Mouse (Mus musculus): ENCODE measurements around the gene Cmya5. TPM values are rescaled to one million over a fixed set of nuclear protein-coding genes. Genes with fewer than 3 reads are reported as not detected.

The Cmya5 gene
- polyA plus RNA-seq, 1 experiment from 2014 or later: 5.0 TPM

- WGBS (ENCODE audit: insufficient replicate concordance): 84% methylated on average over 4 of the region's 4 CpGs
- ATAC-seq (replicated peaks; ENCODE audit: insufficient number of reproducible peaks, low FRiP score, low TSS enrichment): no peak
- Histone ChIP-seq H3K27me3 (ENCODE audit: control insufficient read depth, insufficient read depth, low read length) (no peaks in the 10 kb centered on the region), H3K4me2 (no peak overlapping the region), H3K9ac (ENCODE audit: low read depth, low read length) (no peak overlapping the region), H3K4me3 (ENCODE audit: low read depth, low read length) (no peak overlapping the region), H3K4me1 (ENCODE audit: control insufficient read depth, insufficient read depth, low read length) (no peaks in the 10 kb centered on the region), H3K9me3 (replicated peaks; ENCODE audit: control insufficient read depth, low read length) (no peaks in the 10 kb centered on the region), H3K27ac (ENCODE audit: low read depth, low read length) (no peak overlapping the region), H3K36me3 (ENCODE audit: control insufficient read depth, insufficient read depth, low read length) (no peaks in the 10 kb centered on the region)
Observed at GRCm38 (mm10) chr13:93006347-93006746, 138.2 kb downstream of the Cmya5 start.

- peaks cover 6% of the 10 kb centered on the region; the same call in 1 of the 2 replicates for H3K4me1 ChIP-seq (ENCODE audit: control insufficient read depth, insufficient read depth, low read length)
- H3K27ac ChIP-seq (ENCODE audit: low read depth, low read length): no peak overlapping the region
- H3K36me3 ChIP-seq (ENCODE audit: control insufficient read depth, insufficient read depth, low read length): no peaks in the 10 kb centered on the region
- H3K9ac ChIP-seq (ENCODE audit: low read depth, low read length): no peak overlapping the region
- H3K4me2 ChIP-seq: no peak overlapping the region
- ATAC-seq (replicated peaks; ENCODE audit: insufficient number of reproducible peaks, low FRiP score, low TSS enrichment): no peak
- no peaks in the 10 kb centered on the region for H3K9me3 ChIP-seq (replicated peaks; ENCODE audit: control insufficient read depth, low read length)
- no peak overlapping the region for H3K4me3 ChIP-seq (ENCODE audit: low read depth, low read length)
- no peaks in the 10 kb centered on the region for H3K27me3 ChIP-seq (ENCODE audit: control insufficient read depth, insufficient read depth, low read length)
- WGBS (ENCODE audit: insufficient replicate concordance): 73% methylated on average over 6 of the region's 6 CpGs
Observed at GRCm38 (mm10) chr13:93004003-93004402, 140.5 kb downstream of the Cmya5 start.

GRCm38 (mm10) chr13:93002456-93002855 is 142.1 kb downstream of the Cmya5 start:
- H3K27me3 ChIP-seq (ENCODE audit: control insufficient read depth, insufficient read depth, low read length): no peaks in the 10 kb centered on the region
- H3K36me3 ChIP-seq (ENCODE audit: control insufficient read depth, insufficient read depth, low read length): no peaks in the 10 kb centered on the region
- 84% methylated on average over 2 of the region's 2 CpGs for WGBS (ENCODE audit: insufficient replicate concordance)
- no peak overlapping the region for H3K4me2 ChIP-seq
- H3K27ac ChIP-seq (ENCODE audit: low read depth, low read length): no peak overlapping the region
- H3K4me1 ChIP-seq (ENCODE audit: control insufficient read depth, insufficient read depth, low read length): peaks cover 6% of the 10 kb centered on the region; the same call in 1 of the 2 replicates
- no peak overlapping the region for H3K9ac ChIP-seq (ENCODE audit: low read depth, low read length)
- H3K4me3 ChIP-seq (ENCODE audit: low read depth, low read length): no peak overlapping the region
- H3K9me3 ChIP-seq (replicated peaks; ENCODE audit: control insufficient read depth, low read length): no peaks in the 10 kb centered on the region
- ATAC-seq (replicated peaks; ENCODE audit: insufficient number of reproducible peaks, low FRiP score, low TSS enrichment): no peak

GRCm38 (mm10) chr13:93000640-93001351 is 143.7 kb downstream of the Cmya5 start:
- H3K36me3 ChIP-seq (ENCODE audit: control insufficient read depth, insufficient read depth, low read length): no peaks in the 10 kb centered on the region
- no peak overlapping the region for H3K4me2 ChIP-seq
- H3K9ac ChIP-seq (ENCODE audit: low read depth, low read length): no peak overlapping the region
- no peak for ATAC-seq (replicated peaks; ENCODE audit: insufficient number of reproducible peaks, low FRiP score, low TSS enrichment)
- H3K4me1 ChIP-seq (ENCODE audit: control insufficient read depth, insufficient read depth, low read length): peaks cover 6% of the 10 kb centered on the region; the same call in 1 of the 2 replicates
- H3K4me3 ChIP-seq (ENCODE audit: low read depth, low read length): no peak overlapping the region
- H3K9me3 ChIP-seq (replicated peaks; ENCODE audit: control insufficient read depth, low read length): no peaks in the 10 kb centered on the region
- WGBS (ENCODE audit: insufficient replicate concordance): 58% methylated on average over 12 of the region's 12 CpGs
- H3K27me3 ChIP-seq (ENCODE audit: control insufficient read depth, insufficient read depth, low read length): no peaks in the 10 kb centered on the region
- H3K27ac ChIP-seq (ENCODE audit: low read depth, low read length): no peak overlapping the region

GRCm38 (mm10) chr13:92999860-93000259 is 144.7 kb downstream of the Cmya5 start:
- no peak overlapping the region for H3K4me3 ChIP-seq (ENCODE audit: low read depth, low read length)
- H3K27me3 ChIP-seq (ENCODE audit: control insufficient read depth, insufficient read depth, low read length): no peaks in the 10 kb centered on the region
- 65% methylated on average over 9 of the region's 9 CpGs for WGBS (ENCODE audit: insufficient replicate concordance)
- no peaks in the 10 kb centered on the region for H3K36me3 ChIP-seq (ENCODE audit: control insufficient read depth, insufficient read depth, low read length)
- no peak overlapping the region for H3K9ac ChIP-seq (ENCODE audit: low read depth, low read length)
- ATAC-seq (replicated peaks; ENCODE audit: insufficient number of reproducible peaks, low FRiP score, low TSS enrichment): no peak
- H3K9me3 ChIP-seq (replicated peaks; ENCODE audit: control insufficient read depth, low read length): no peaks in the 10 kb centered on the region
- no peak overlapping the region for H3K4me2 ChIP-seq
- no peak overlapping the region for H3K27ac ChIP-seq (ENCODE audit: low read depth, low read length)
- H3K4me1 ChIP-seq (ENCODE audit: control insufficient read depth, insufficient read depth, low read length): peaks cover 6% of the 10 kb centered on the region; the same call in 1 of the 2 replicates

GRCm38 (mm10) chr13:92994743-92995142 is 149.8 kb downstream of the Cmya5 start:
- Histone ChIP-seq H3K9ac (ENCODE audit: low read depth, low read length) (no peak overlapping the region), H3K27ac (ENCODE audit: low read depth, low read length) (no peak overlapping the region), H3K27me3 (ENCODE audit: control insufficient read depth, insufficient read depth, low read length) (no peaks in the 10 kb centered on the region), H3K9me3 (replicated peaks; ENCODE audit: control insufficient read depth, low read length) (no peaks in the 10 kb centered on the region), H3K4me3 (ENCODE audit: low read depth, low read length) (no peak overlapping the region), H3K4me2 (no peak overlapping the region), H3K36me3 (ENCODE audit: control insufficient read depth, insufficient read depth, low read length) (no peaks in the 10 kb centered on the region), H3K4me1 (ENCODE audit: control insufficient read depth, insufficient read depth, low read length) (no peaks in the 10 kb centered on the region)
- no peak for ATAC-seq (replicated peaks; ENCODE audit: insufficient number of reproducible peaks, low FRiP score, low TSS enrichment)

GRCm38 (mm10) chr13:92992823-92993222 is 151.7 kb downstream of the Cmya5 start:
- H3K4me2 ChIP-seq: no peak overlapping the region

More at GRCm38 (mm10) chr13:92992823-92993222, 151.7 kb downstream of the Cmya5 start:
- Histone ChIP-seq H3K27ac (ENCODE audit: low read depth, low read length) (no peak overlapping the region), H3K36me3 (ENCODE audit: control insufficient read depth, insufficient read depth, low read length) (no peaks in the 10 kb centered on the region), H3K4me1 (ENCODE audit: control insufficient read depth, insufficient read depth, low read length) (no peaks in the 10 kb centered on the region), H3K4me3 (ENCODE audit: low read depth, low read length) (no peak overlapping the region), H3K9me3 (replicated peaks; ENCODE audit: control insufficient read depth, low read length) (no peaks in the 10 kb centered on the region), H3K9ac (ENCODE audit: low read depth, low read length) (no peak overlapping the region), H3K27me3 (ENCODE audit: control insufficient read depth, insufficient read depth, low read length) (no peaks in the 10 kb centered on the region)
- no peak for ATAC-seq (replicated peaks; ENCODE audit: insufficient number of reproducible peaks, low FRiP score, low TSS enrichment)
- WGBS (ENCODE audit: insufficient replicate concordance): 83% methylated on average over 5 of the region's 5 CpGs
